Mouse (Mus musculus) testis, postnatal 14 days (tissue): ENCODE data around the gene Hrnr.

ENCODE experiments used
- DNase-seq: peaks from one replicate; pipeline ENCODE4 v3.0.0; 2021; ENCODE audit warnings: low spot score

Hrnr gene

GRCm38 (mm10) chr3:93319449-93319848 is at the start of gene Hrnr:
Hrnr (plus strand) TSS chr3:93319749.
- no peak for DNase-seq

- no peak for DNase-seq
Observed at GRCm38 (mm10) chr3:93273223-93273622, 46.3 kb upstream of the Hrnr start, which contains the start of gene Flg. Flg (plus strand) TSS chr3:93273523.

- DNase-seq = no peak
Observed at GRCm38 (mm10) chr3:93297542-93297941, 22.0 kb upstream of the Hrnr start.

DNA sequence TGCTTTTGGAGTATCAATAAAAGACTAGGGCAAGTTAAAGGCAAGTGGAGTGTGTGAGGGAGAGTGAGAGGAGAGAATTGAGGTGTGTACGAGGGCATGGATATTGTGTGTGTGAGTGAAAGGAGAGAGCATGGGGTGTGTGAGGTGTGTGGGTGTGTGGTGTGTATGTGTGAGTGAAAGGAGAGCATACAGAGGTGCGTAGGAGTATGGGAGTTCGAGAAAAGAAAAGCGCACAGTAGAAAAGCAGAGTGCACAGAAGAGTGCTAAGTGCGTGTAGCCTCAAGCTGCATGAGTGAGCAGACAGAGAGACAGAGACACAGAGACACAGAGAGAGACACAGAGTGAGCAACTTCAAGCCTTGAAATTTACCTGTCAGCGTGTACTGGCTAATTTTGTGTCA is 19.7 kb upstream of the Hrnr start:
- no peak for DNase-seq

- no peak for DNase-seq
Observed at GRCm38 (mm10) chr3:93301896-93302295, 17.7 kb upstream of the Hrnr start.

DNA sequence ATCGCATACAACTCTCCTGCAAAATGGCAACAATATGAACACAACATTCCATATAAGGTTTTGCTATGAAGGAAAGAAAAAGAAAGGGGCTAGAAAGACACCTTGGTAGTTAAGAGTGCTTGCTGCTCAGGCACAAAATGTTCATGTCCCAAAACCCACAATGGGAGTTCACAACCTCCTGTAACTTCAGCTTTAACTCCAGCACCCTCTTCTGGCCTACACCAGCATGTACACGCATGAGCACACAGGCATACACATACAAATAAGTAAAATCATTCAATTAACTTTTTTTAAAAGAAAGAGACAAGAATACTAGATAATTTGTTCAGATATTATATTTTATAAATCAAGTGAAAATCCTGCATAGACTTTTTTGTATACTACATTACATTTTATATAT is 13.4 kb upstream of the Hrnr start:
- no peak for DNase-seq

DNA sequence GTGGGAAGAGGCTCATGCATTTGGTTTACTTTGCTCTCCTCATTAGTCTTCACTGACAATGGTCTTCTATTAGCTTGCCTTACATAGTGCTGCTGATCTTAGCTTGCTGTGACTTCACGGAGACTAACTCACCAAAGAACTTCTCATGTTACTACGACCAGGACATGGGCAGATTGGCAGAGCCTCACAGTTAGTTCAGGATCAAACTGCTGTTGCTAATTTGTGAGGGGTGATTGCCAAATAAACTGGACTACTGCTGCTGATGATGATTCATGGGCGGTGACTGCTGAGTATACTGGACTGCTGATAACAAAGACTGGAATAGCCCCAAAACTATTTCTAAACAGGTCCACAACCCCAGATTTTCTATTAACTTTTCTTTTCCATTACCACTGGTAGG is 8.2 kb upstream of the Hrnr start:
- DNase-seq = no peak

DNA sequence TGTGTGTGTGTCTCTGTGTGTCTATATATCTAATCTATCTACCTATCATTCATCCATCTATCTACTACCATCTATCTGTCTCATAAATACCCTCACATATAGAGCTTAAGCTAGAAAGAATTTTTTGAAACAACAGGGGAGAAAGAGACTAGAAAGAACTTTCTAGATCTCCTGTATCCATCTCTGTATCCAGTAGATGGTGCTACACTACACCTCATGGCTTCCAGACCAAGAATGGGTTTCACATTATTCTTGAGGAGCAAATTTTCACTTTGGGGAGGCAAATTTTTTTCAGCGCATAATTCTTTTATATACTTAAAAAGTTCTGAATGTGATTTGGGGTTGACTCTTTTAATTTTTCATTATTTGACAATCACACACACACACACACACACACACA is 5.2 kb upstream of the Hrnr start:
- no peak for DNase-seq

DNA sequence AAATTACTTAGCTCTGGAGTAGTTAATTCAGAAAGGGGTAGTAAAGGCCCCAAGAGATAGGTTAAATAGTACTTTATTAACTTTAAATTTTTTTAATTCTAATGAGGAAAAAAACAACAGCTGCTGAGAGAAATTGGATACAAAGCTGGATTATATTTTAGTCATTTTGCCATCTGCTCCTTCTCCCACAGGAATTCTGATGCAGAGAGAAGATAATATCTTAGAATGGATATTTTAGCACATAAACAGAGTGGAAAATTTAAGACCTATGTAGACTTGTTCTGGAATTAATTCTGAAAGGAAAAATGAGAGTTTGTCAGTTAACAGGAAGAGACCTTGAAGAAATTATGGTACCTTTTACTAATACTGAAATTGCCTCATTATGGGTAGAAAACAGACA is 18.2 kb downstream of the Hrnr start:
- no peak for DNase-seq

DNA sequence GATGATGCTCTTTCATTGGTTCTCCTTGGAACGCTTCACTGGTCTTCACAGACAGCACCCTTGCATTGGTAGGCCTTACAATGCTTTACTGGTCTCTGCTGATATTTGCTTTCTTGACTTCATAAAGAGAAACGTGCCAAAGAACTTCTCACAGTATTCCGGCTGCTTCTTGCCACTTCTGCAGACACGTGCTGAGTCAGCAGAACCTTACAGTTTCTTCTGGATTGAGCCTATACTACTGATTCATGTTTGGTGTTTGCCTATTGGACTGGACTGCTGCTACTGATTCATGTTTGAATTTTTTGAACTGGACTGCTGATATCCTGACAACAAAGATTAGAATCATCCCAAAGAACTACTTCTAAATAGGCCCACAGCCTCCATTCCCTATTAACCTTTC is 20.5 kb downstream of the Hrnr start:
- no peak for DNase-seq

- no peak for DNase-seq
Observed at GRCm38 (mm10) chr3:93346896-93347295, 27.3 kb downstream of the Hrnr start.

GRCm38 (mm10) chr3:93360045-93360444 is 40.5 kb downstream of the Hrnr start:
- DNase-seq = peak; percentile 63

DNA sequence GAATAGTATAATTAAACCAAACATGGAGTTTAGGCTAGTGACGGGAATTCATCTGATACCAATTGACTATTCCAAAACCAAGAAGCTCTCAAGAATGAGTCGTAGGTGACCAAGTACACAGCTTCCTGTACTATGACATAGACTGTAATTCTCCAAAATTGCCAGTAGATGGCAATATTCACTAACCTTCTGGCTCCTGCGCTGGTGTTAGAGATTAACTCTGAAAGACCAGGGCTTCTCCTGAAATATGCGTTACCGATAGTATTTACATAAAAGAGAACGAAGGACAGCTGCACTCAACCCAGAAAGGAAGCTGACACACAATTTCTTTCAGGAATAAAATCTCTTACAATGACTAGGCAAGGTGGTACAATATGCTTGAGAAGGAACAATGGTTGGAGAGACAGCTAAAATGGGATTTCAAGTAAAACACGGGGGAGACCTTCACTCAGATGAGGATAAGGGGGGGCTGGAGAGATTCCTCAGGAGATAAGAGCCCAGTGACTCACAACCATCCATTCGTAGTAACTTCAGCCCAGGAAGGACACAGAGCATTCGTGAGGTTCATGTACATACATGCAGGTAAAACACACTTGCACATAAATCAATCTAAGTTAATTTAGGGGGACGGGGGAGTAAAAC is 42.5 kb downstream of the Hrnr start:
- no peak for DNase-seq

GRCm38 (mm10) chr3:93366966-93367575 is 47.5 kb downstream of the Hrnr start:
- no peak for DNase-seq

GRCm38 (mm10) chr3:93368171-93368570 is 48.6 kb downstream of the Hrnr start:
- DNase-seq = no peak

DNA sequence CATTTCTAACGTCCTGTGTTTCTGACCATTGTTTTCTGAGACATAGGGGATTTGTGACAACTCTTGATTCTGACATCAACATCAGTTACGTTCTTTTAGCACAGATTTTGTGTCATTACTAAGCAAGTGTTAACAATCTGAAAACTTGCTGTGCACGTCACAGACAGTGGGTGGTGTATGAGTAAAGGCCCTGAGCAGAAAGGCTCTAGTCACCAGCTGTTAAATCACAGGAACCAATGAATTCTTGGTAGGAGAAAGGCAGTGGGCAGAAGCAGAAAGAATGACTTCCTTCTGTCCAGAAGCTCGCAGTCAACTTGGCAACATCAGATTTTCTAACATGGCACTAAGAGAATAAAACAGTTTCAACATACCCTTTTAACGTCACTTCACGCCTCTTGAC is 53.9 kb downstream of the Hrnr start:
- no peak for DNase-seq

GRCm38 (mm10) chr3:93375196-93375595 is 55.6 kb downstream of the Hrnr start:
- DNase-seq = no peak

- no peak for DNase-seq
Observed at GRCm38 (mm10) chr3:93375601-93376000, 56.1 kb downstream of the Hrnr start.

GRCm38 (mm10) chr3:93378146-93378545 is 58.6 kb downstream of the Hrnr start:
- DNase-seq = no peak
